Mouse (Mus musculus): ENCODE results near the gene Olfr701. TPM values are rescaled to one million over a fixed set of nuclear protein-coding genes. Genes with fewer than 3 reads are reported as not detected.

The Olfr701 gene
- polyA plus RNA-seq (2016; fragmentation: Nextera tagmentation; extraction: Ambion mirVana): not detected in 2 replicates

DNA sequence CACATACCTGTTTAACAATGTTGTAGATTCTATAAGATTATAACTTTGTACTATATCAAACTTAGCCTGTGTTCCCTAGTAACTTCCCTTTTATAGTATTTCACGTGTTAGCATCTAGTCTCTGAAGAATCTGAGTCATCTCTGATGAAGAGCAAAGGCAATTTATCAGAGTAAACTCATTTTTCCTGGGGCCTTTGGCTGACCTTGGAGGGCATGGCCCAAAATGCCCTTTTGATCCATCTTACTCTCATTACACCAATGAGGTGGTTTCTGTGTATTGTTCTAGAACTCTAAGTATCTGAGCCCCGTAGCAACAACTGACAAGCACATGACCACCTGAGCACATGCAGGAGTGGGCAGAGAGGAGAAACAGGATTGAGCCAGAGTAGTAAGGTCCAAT is at the start of gene Olfr701:
Olfr701 (plus strand) TSS at position 301 of the 400 bp plus-strand sequence.
- ATAC-seq (ENCODE audit: low FRiP score): no peak
- no peak within 1 kb of the TSS for H3K4me2 ChIP-seq (replicated peaks)
- H3K36me3 ChIP-seq: no peaks in the 10 kb centered on the region
- no peaks in the 10 kb centered on the region for H3K27me3 ChIP-seq
- no peak within 1 kb of the TSS for H3K4me3 ChIP-seq
- whole genome bisulfite sequencing: 83% methylated on average over 2 of the region's 2 CpGs
- no peak within 1 kb of the TSS for H3K9ac ChIP-seq
- no peaks in the 10 kb centered on the region for H3K4me1 ChIP-seq
- no peaks in the 10 kb centered on the region for H3K9me3 ChIP-seq (replicated peaks)
- no peak within 1 kb of the TSS for H3K27ac ChIP-seq

- H3K27ac ChIP-seq: no peak overlapping the region
- no peaks in the 10 kb centered on the region for H3K27me3 ChIP-seq
- no peaks in the 10 kb centered on the region for H3K36me3 ChIP-seq
- H3K4me2 ChIP-seq (replicated peaks): no peak overlapping the region
- no peak overlapping the region for H3K9ac ChIP-seq
- no peaks in the 10 kb centered on the region for H3K4me1 ChIP-seq
- no peaks in the 10 kb centered on the region; the same call in 1 of the 2 replicates for H3K9me3 ChIP-seq (replicated peaks)
- no peak for ATAC-seq (ENCODE audit: low FRiP score)
- H3K4me3 ChIP-seq: no peak overlapping the region
Measured at GRCm38 (mm10) chr7:106788330-106788729, 25.6 kb upstream of the Olfr701 start.

- no peak within 1 kb of the TSS for H3K4me2 ChIP-seq (replicated peaks)
- no peak within 1 kb of the TSS for H3K9ac ChIP-seq
- no peak within 1 kb of the TSS for H3K27ac ChIP-seq
- no peaks in the 10 kb centered on the region for H3K4me1 ChIP-seq
- peaks cover 5% of the 10 kb centered on the region; the same call in 1 of the 2 replicates for H3K9me3 ChIP-seq (replicated peaks)
- ATAC-seq (ENCODE audit: low FRiP score): no peak
- H3K36me3 ChIP-seq: no peaks in the 10 kb centered on the region
- H3K27me3 ChIP-seq: no peaks in the 10 kb centered on the region
- WGBS: 92% methylated on average over 1 of the region's 1 CpGs
- no peak within 1 kb of the TSS for H3K4me3 ChIP-seq
Measured at GRCm38 (mm10) chr7:106793098-106793497, 20.8 kb upstream of the Olfr701 start, which contains the start of gene Olfr699. TSS of gene Olfr699 (minus strand) at chr7:106793198.

DNA sequence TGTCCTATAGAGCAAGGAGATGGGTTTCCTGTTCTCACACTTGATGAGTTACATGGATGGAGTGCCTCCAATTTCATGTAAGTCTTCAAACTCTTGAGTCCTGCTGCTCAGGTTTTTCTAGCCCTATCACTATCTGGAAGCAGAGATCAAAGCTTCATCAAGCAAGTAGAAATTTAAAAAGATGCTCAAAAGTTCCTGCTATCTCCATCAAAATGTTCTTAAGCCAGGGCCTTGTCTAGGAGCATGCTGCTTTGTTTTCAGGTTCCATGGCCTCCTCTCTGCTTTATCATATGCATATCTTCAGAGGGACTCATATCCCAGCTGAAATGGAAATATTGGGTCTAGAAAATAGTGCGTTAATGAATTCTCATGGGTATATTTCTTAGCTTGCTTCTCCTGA is 5.2 kb upstream of the Olfr701 start, which contains the start of gene Olfr700:
Olfr700 (minus strand) TSS at position 101 of the 400 bp plus-strand sequence.
- Histone ChIP-seq H3K4me3 (no peak within 1 kb of the TSS), H3K27me3 (no peaks in the 10 kb centered on the region), H3K27ac (no peak within 1 kb of the TSS), H3K4me1 (no peaks in the 10 kb centered on the region), H3K9me3 (replicated peaks) (no peaks in the 10 kb centered on the region), H3K4me2 (replicated peaks) (no peak within 1 kb of the TSS), H3K9ac (no peak within 1 kb of the TSS), H3K36me3 (no peaks in the 10 kb centered on the region)
- WGBS: 89% methylated on average over 1 of the region's 1 CpGs
- no peak for ATAC-seq (ENCODE audit: low FRiP score)

DNA sequence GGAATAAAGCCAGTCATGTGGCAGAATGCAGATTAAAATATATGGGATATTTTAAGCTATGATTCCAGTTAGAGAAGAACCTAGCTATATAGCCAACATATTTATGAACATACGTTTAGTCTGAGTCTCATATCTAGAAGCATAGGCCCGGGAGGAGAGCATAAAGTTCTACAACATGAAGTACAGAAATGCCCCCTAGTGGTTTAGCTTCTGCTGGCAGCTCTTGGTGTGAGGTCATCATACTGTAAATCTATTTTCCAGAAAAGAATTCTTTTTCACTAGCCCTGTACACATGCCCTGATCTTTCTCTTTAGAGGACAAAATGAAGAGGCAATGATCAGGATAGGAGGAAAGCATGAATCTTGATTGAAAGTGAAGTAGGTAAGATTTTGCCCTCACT is 1.8 kb downstream of the Olfr701 start:
- H3K36me3 ChIP-seq: no peaks in the 10 kb centered on the region
- no peak overlapping the region for H3K27ac ChIP-seq
- H3K4me2 ChIP-seq (replicated peaks): no peak overlapping the region
- no peak overlapping the region for H3K4me3 ChIP-seq
- no peak for ATAC-seq (ENCODE audit: low FRiP score)
- H3K27me3 ChIP-seq: no peaks in the 10 kb centered on the region
- H3K9me3 ChIP-seq (replicated peaks): no peaks in the 10 kb centered on the region
- WGBS: 61% methylated on average over 2 of the region's 2 CpGs
- no peak overlapping the region for H3K9ac ChIP-seq
- H3K4me1 ChIP-seq: no peaks in the 10 kb centered on the region

DNA sequence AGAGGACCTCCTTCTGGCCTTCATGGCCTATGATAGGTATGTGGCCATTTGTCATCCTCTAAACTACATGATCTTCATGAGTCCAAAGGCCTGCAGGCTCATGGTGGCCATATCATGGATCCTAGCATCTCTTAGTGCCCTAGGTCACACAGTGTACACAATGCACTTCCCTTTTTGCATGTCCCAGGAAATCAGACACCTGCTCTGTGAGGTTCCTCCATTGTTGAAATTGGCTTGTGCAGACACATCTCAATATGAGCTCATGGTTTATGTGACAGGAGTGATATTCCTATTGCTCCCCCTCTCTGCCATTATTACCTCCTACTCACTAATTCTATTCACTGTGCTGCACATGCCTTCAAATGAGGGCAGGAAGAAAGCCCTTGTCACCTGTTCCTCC is 4.5 kb downstream of the Olfr701 start:
- no peaks in the 10 kb centered on the region for H3K36me3 ChIP-seq
- no peak overlapping the region for H3K4me3 ChIP-seq
- no peaks in the 10 kb centered on the region for H3K4me1 ChIP-seq
- no peak overlapping the region for H3K4me2 ChIP-seq (replicated peaks)
- H3K27ac ChIP-seq: no peak overlapping the region
- no peak for ATAC-seq (ENCODE audit: low FRiP score)
- no peak overlapping the region for H3K9ac ChIP-seq
- H3K9me3 ChIP-seq (replicated peaks): no peaks in the 10 kb centered on the region
- H3K27me3 ChIP-seq: no peaks in the 10 kb centered on the region

DNA sequence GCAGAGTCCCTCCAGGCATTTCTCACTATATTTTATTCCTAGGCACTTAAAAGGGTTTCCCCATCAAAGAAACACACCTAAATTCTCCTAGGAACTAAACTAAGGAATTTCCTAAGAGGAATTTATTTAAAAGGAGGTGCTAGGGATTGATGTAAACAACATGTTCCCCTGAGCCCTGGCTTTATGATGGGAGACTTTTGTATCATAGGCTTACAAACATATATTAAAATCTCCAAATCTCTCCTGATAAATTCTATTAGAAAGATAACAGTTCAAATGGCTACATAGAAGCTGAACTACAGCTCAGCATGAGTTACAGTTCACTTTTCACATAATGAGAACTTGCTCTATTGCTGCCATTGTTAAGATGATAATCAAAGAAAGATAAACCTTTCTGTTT is 19.9 kb downstream of the Olfr701 start, which contains the start of gene Olfr702:
Olfr702 (minus strand) TSS at position 101 of the 400 bp plus-strand sequence.
- no peaks in the 10 kb centered on the region for H3K9me3 ChIP-seq (replicated peaks)
- no peak within 1 kb of the TSS for H3K9ac ChIP-seq
- no peaks in the 10 kb centered on the region for H3K27me3 ChIP-seq
- H3K4me3 ChIP-seq: no peak within 1 kb of the TSS
- no peak for ATAC-seq (ENCODE audit: low FRiP score)
- no peak within 1 kb of the TSS for H3K4me2 ChIP-seq (replicated peaks)
- no peaks in the 10 kb centered on the region for H3K4me1 ChIP-seq
- H3K36me3 ChIP-seq: no peaks in the 10 kb centered on the region
- no peak within 1 kb of the TSS for H3K27ac ChIP-seq

GRCm38 (mm10) chr7:106843060-106843459 is 29.1 kb downstream of the Olfr701 start, which contains the start of gene Olfr703:
TSS of gene Olfr703 (plus strand) at chr7:106843360.
- no peak within 1 kb of the TSS for H3K27ac ChIP-seq
- H3K4me2 ChIP-seq (replicated peaks): no peak within 1 kb of the TSS
- H3K9me3 ChIP-seq (replicated peaks): no peaks in the 10 kb centered on the region
- no peak for ATAC-seq (ENCODE audit: low FRiP score)
- H3K9ac ChIP-seq: no peak within 1 kb of the TSS
- H3K27me3 ChIP-seq: no peaks in the 10 kb centered on the region
- no peak within 1 kb of the TSS for H3K4me3 ChIP-seq
- H3K4me1 ChIP-seq: no peaks in the 10 kb centered on the region
- 63% methylated on average over 2 of the region's 2 CpGs for WGBS
- no peaks in the 10 kb centered on the region for H3K36me3 ChIP-seq

DNA sequence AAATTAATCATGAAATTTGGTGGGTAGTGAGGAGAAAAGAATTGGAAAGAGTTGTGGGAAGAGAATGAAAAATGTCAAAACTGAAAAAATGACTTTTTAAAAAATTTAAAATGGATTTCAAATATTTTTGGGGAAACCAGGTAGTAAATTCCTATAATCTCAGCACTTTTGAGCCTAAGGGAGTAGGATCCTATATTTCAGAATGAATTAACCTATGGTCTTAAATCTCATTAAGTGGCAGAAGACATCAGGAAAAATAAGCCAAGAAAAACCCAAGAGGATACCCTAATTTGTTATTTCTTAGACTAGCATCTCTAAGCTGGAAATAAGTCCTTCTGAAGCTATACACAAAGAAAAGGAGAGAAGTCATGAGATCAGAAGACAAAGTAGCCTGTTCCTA is 49.0 kb downstream of the Olfr701 start, which contains the start of gene Olfr704:
Olfr704 (plus strand) TSS at position 301 of the 400 bp plus-strand sequence.
- Histone ChIP-seq H3K9me3 (replicated peaks) (no peaks in the 10 kb centered on the region), H3K27ac (no peak within 1 kb of the TSS)
- ATAC-seq (ENCODE audit: low FRiP score): no peak

More for the DNA sequence above, 49.0 kb downstream of the Olfr701 start, which contains the start of gene Olfr704:
- no peaks in the 10 kb centered on the region for H3K4me1 ChIP-seq
- no peaks in the 10 kb centered on the region for H3K27me3 ChIP-seq
- H3K4me2 ChIP-seq (replicated peaks): no peak within 1 kb of the TSS
- no peaks in the 10 kb centered on the region for H3K36me3 ChIP-seq
- H3K9ac ChIP-seq: no peak within 1 kb of the TSS
- H3K4me3 ChIP-seq: no peak within 1 kb of the TSS

Other genes with a start within 250 kb of the Olfr701 start
- gene Olfr693, start 133.5 kb upstream of the Olfr701 start, polyA plus RNA-seq (2016; fragmentation: Nextera tagmentation; extraction: Ambion mirVana): not detected in 2 replicates
- not detected in 2 replicates for gene Olfr694, start 122.3 kb upstream of the Olfr701 start, polyA plus RNA-seq (2016; fragmentation: Nextera tagmentation; extraction: Ambion mirVana)
- gene Olfr695, start 97.7 kb upstream of the Olfr701 start, polyA plus RNA-seq (2016; fragmentation: Nextera tagmentation; extraction: Ambion mirVana): not detected in 2 replicates
- not detected in 2 replicates for gene Olfr697, start 71.7 kb upstream of the Olfr701 start, polyA plus RNA-seq (2016; fragmentation: Nextera tagmentation; extraction: Ambion mirVana)
- not detected in 2 replicates for gene Olfr698, start 58.7 kb upstream of the Olfr701 start, polyA plus RNA-seq (2016; fragmentation: Nextera tagmentation; extraction: Ambion mirVana)
- not detected in 2 replicates for gene Olfr699, start 20.9 kb upstream of the Olfr701 start, polyA plus RNA-seq (2016; fragmentation: Nextera tagmentation; extraction: Ambion mirVana)
- gene Olfr700, start 5.3 kb upstream of the Olfr701 start, polyA plus RNA-seq (2016; fragmentation: Nextera tagmentation; extraction: Ambion mirVana): not detected in 2 replicates
- not detected in 2 replicates for gene Olfr702, start 19.8 kb downstream of the Olfr701 start, polyA plus RNA-seq (2016; fragmentation: Nextera tagmentation; extraction: Ambion mirVana)
- not detected in 2 replicates for gene Olfr703, start 29.2 kb downstream of the Olfr701 start, polyA plus RNA-seq (2016; fragmentation: Nextera tagmentation; extraction: Ambion mirVana)
- gene Olfr704, start 49.1 kb downstream of the Olfr701 start, polyA plus RNA-seq (2016; fragmentation: Nextera tagmentation; extraction: Ambion mirVana): not detected in 2 replicates
- not detected in 2 replicates for gene Olfr705, start 62.8 kb downstream of the Olfr701 start, polyA plus RNA-seq (2016; fragmentation: Nextera tagmentation; extraction: Ambion mirVana)
- not detected in 2 replicates for gene Olfr706, start 74.0 kb downstream of the Olfr701 start, polyA plus RNA-seq (2016; fragmentation: Nextera tagmentation; extraction: Ambion mirVana)
- not detected in 2 replicates for gene Olfr707, start 87.1 kb downstream of the Olfr701 start, polyA plus RNA-seq (2016; fragmentation: Nextera tagmentation; extraction: Ambion mirVana)
- gene Olfr1532-ps1, start 93.9 kb downstream of the Olfr701 start, polyA plus RNA-seq (2016; fragmentation: Nextera tagmentation; extraction: Ambion mirVana): not detected in 2 replicates
- gene Olfr709-ps1, start 118.1 kb downstream of the Olfr701 start, polyA plus RNA-seq (2016; fragmentation: Nextera tagmentation; extraction: Ambion mirVana): not detected in 2 replicates
- not detected in 2 replicates for gene Olfr710, start 134.2 kb downstream of the Olfr701 start, polyA plus RNA-seq (2016; fragmentation: Nextera tagmentation; extraction: Ambion mirVana)
- not detected in 2 replicates for gene Olfr6, start 149.8 kb downstream of the Olfr701 start, polyA plus RNA-seq (2016; fragmentation: Nextera tagmentation; extraction: Ambion mirVana)
- not detected in 2 replicates for gene Olfr711, start 161.3 kb downstream of the Olfr701 start, polyA plus RNA-seq (2016; fragmentation: Nextera tagmentation; extraction: Ambion mirVana)
- gene Olfr2, start 191.9 kb downstream of the Olfr701 start, polyA plus RNA-seq (2016; fragmentation: Nextera tagmentation; extraction: Ambion mirVana): not detected in 2 replicates
- gene Olfr713, start 217.0 kb downstream of the Olfr701 start, polyA plus RNA-seq (2016; fragmentation: Nextera tagmentation; extraction: Ambion mirVana): not detected in 2 replicates

Measured in hindbrain, embryonic 12.5 days (tissue).